Mouse (Mus musculus) left cerebral cortex, postnatal 10 days (tissue): ENCODE measurements around the gene Ccdc69. TPM values are rescaled to one million over a fixed set of nuclear protein-coding genes. Genes with fewer than 3 reads are reported as not detected.

Source experiments
- DNase-seq, 2 experiments: peaks; one replicate each; pipeline ENCODE4 v3.0.0; 2021 to 2022; ENCODE audit warnings: low spot score in 2 of 2, mixed read lengths in 1 of 2; ENCODE audit errors: extremely low spot score in 1 of 2
- intact Hi-C: fragments of 180-260 bp; cut with DNase I; formaldehyde crosslinking; loops from one replicate; pipeline ENCODE4 v1.15.1; 2025
- total RNA-seq, 2 experiments: library from RNA; stranded (reverse); gene quantifications; 2 replicates each; pipeline ENCODE4 v1.2.3; 2021

Gene Ccdc69
- total RNA-seq, 2 experiments from 2014 or later = 0.36 to 0.56 TPM

GRCm38 (mm10) chr11:55062856-55063255 is 15.1 kb downstream of the Ccdc69 start:
- intact Hi-C loops = no loop called here

DNA sequence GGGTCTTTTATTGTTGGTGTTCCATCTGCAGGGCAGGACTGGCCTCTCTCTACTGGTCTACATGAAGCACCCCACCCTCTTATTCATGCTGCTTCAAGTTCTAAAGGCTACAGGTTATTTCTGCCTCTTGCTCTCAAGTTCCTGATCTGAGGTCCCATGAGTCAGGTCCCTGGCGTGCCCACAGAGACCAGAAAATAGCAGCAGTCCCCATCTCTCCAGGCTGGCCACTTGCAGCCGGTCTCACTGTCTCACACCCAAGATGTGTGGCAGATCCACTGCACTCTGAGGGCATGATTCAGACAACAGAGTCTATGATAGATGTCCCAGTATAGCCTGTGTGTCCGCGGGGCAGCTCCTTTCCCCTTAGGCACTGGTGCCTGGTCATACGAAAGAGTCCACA is 17.1 kb downstream of the Ccdc69 start:
- DNase-seq = no peak
- intact Hi-C loops = no loop called here

More at GRCm38 (mm10) chr11:55062856-55063255, 15.1 kb downstream of the Ccdc69 start:
- no peak for DNase-seq

GRCm38 (mm10) chr11:55057511-55057910 is 20.4 kb downstream of the Ccdc69 start:
- intact Hi-C loops = no loop called here
- no peak for DNase-seq

DNA sequence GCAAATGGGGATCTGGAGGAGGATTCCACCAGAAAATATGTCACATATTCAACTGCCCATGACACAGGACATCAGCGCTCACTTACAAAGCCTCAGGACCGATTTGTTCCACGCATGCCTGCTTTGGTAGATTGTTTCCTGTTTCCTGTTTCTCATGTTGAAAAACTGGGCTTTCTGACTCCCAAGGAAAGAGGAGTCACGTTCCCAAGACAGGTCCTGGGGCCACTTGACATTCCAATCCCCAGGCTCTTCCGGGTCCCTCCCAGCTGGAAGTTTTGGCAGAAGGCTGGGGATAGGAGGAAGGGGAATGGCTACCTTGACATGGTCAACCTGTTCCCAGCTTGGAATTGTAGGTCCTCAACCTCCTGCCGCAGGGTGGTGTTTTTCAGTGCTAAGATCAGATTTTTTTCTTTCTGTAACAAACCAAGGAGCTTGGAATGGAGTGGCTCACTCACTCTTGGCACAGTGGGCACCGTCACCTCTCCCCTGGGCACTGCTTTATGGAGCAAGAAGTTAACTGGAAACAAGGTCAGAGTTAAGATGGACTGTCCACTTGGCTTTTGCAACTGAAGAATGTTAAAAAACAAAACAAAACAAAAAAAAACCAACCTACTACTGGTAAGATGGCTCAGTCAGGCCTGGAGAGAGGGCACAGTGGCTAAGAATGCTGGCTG is 27.0 kb downstream of the Ccdc69 start:
- no peak for DNase-seq
- intact Hi-C loops = loop anchor here (5.0 kb wide), 1 partner anchor 326 kb away; no protein-coding TSS in a partner anchor

DNA sequence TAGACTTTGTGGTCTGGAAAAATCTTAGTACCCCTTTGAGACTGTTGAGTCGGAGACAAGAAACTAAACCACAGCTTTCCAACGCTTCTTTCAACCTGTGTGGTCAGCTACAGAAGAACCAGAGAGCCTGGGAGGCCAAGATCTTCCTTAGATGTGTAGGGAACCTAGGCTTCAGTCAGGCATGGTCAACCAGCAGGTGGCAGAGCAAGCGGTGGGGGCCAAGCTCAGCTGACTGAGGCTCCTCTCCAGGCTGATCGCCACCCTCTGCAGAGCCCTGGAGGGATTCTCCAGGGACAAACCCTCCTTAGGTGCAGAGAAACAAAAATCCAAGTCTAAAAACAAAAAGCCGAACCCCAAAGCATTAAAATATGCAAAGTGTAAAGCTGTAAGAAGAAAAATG is 31.3 kb downstream of the Ccdc69 start:
- intact Hi-C loops = no loop called here
- DNase-seq = peak in 1 of 2 experiments; percentile 56

- intact Hi-C loops = loop anchor here (5.0 kb wide), 1 partner anchor 46 kb away; no protein-coding TSS in a partner anchor
- DNase-seq = no peak
Observed at GRCm38 (mm10) chr11:55041348-55041747, 36.6 kb downstream of the Ccdc69 start.

GRCm38 (mm10) chr11:55039591-55039990 is 38.3 kb downstream of the Ccdc69 start:
- peak; percentile 55 to 90 for DNase-seq
- intact Hi-C loops = loop anchor here (2.0 kb wide), 1 partner anchor 41 kb away; no protein-coding TSS in a partner anchor

- no peak for DNase-seq
- intact Hi-C loops = no loop called here
Observed at GRCm38 (mm10) chr11:55036601-55037000, 41.3 kb downstream of the Ccdc69 start.

- intact Hi-C loops = no loop called here
- peak; percentile 63 to 90 for DNase-seq
Observed at GRCm38 (mm10) chr11:55033040-55033660, 44.8 kb downstream of the Ccdc69 start, which contains the start of gene Anxa6. Gene Anxa6 (minus strand): TSS chr11:55033445.

- DNase-seq = no peak
- intact Hi-C loops = no loop called here
Observed at GRCm38 (mm10) chr11:55032286-55032685, 45.6 kb downstream of the Ccdc69 start.

- no peak for DNase-seq
- intact Hi-C loops = no loop called here
Observed at GRCm38 (mm10) chr11:55031991-55032280, 46.0 kb downstream of the Ccdc69 start.

DNA sequence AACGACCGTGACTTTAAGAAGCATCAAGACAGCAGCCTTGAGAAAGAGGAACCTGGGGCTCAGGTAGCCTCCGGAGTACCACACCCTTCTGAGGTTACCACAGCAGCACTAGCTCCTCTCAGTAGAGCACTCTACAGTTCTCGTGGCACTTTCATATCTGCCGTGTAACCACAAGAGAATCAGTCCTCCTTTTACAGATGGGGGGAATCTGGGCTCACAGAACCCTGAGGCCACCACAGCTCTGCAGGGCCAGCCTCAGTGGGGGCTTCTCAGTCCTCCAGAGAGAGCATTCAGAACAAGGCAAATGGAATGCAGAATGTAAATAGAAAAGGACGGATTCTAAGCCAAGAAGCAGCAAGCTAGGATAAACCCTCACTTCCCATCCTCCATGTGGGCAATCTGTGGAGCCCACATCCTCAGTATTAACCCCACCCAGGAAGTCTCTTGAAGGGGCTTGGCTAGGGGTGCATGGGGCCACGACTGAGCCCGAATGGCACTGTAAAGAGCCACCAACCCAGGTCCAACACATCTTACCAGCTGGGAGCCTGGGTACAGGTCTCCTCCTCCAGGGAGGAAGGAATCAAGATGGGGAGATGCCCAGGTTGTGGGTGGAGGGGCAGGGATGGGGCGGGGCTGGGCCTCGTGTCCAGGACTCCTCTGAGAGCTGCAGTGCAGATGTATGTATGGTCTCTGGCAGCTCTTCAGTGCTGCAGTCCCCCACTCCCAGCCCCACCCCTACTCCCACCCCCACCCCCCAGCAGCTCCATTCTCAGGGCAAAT is 46.5 kb downstream of the Ccdc69 start:
- intact Hi-C loops = no loop called here

GRCm38 (mm10) chr11:55028509-55028908 is 49.4 kb downstream of the Ccdc69 start:
- intact Hi-C loops = no loop called here
- DNase-seq = no peak

More for the DNA sequence above, 46.5 kb downstream of the Ccdc69 start:
- no peak for DNase-seq

DNA sequence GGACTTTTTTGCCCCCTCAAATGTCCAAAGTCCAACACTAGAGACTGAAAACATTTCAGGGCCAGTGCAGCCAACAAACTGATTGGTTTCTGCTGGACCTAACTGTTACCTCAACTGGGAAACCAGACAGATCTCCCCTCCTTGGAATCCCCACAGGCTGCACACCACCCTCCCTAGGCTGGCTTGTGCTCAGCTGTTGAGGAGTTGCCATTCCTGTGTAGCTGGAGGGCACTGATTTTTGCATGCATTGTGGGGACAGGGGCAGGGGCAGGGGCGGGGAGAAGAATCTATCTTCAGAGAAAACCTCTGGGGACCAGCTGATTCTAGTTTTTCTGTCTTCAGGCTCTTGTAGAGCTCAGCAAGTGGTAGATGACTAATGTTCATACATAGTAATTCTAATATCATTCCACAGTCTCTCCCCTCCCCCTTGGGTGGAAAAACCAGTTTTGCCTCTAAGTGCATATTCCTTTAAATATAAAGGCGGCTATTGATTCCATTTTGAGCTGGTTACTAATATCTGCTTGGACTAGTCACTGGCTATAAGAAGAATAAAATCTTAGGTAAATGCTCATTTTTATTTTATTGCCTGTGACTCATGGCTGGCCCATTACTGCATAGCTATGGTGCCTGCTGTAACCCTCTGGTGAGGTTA is 50.6 kb downstream of the Ccdc69 start:
- intact Hi-C loops = no loop called here
- no peak for DNase-seq

- DNase-seq = no peak
Observed at GRCm38 (mm10) chr11:55025896-55026295, 52.0 kb downstream of the Ccdc69 start.

GRCm38 (mm10) chr11:55023583-55023982 is 54.3 kb downstream of the Ccdc69 start:
- no peak for DNase-seq
- intact Hi-C loops = no loop called here

More at GRCm38 (mm10) chr11:55025896-55026295, 52.0 kb downstream of the Ccdc69 start:
- intact Hi-C loops = no loop called here

GRCm38 (mm10) chr11:55023049-55023564 is 54.8 kb downstream of the Ccdc69 start:
- peak; percentile 79 to 92 for DNase-seq
- intact Hi-C loops = no loop called here

- no peak for DNase-seq
- intact Hi-C loops = no loop called here
Observed at GRCm38 (mm10) chr11:55022508-55022907, 55.4 kb downstream of the Ccdc69 start.

GRCm38 (mm10) chr11:55021859-55022258 is 56.1 kb downstream of the Ccdc69 start:
- DNase-seq = no peak
- intact Hi-C loops = no loop called here
